Mouse (Mus musculus): Measurements from ENCODE around the gene Agr2.

DNA sequence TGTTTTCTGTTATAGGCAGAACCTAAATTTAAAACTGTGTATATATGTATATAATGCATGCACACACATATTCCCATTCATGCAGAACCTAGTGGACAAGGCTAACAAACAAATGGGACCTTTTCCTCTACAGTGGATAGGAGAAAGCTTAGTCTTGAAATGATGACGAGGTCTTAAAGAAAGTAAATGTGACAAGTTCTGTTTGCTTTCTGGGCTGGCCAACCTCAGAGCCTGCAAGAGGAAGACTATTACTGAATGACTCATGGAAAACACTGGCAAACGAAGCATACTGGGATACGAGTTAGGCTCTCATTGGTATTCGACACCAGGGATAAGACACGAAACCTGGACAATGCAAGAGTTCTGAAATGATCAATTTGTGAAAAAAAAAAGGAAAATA lies 8.0 kb upstream of the Agr2 start:
- TF ChIP-seq CTCF (IDR thresholded peaks at IDR 0.05; ENCODE audit: insufficient read depth, low read length) (no peak), POLR2A (IDR thresholded peaks at IDR 0.05; ENCODE audit: borderline replicate concordance, extremely low read depth, low read depth, low read length) (no peak)
